Mouse (Mus musculus) MEL (cell line): Measurements from ENCODE around the gene Ppp6r3.

Experiments used
- BHLHE40 ChIP-seq: IDR thresholded peaks from 2 replicates; pipeline ENCODE4 v1.6.1; 2012; ENCODE audit warnings: low read depth, mild to moderate bottlenecking, inconsistent platforms, low read length, improper control_type of control experiment, borderline replicate concordance
- CTCF ChIP-seq, 3 experiments: IDR thresholded peaks in 2 of 3; conservative IDR thresholded peaks in 1 of 3; 2 replicates each; pipeline ENCODE4 v1.5.1; 2011 to 2012; ENCODE audit warnings: low read length in 3 of 3, low read depth in 2 of 3, mild to moderate bottlenecking in 2 of 3, improper control_type of control experiment in 1 of 3, inconsistent platforms in 1 of 3, mixed read lengths in 1 of 3, moderate library complexity in 1 of 3; ENCODE audit not compliant: control insufficient read depth in 1 of 3, insufficient read depth in 1 of 3, poor library complexity in 1 of 3, severe bottlenecking in 1 of 3
- EP300 ChIP-seq, 2 experiments: IDR thresholded peaks; 2 replicates each; pipeline ENCODE4 v1.6.1; 2011; ENCODE audit warnings: improper control_type of control experiment in 2 of 2, low read length in 2 of 2, low read depth in 1 of 2, mild to moderate bottlenecking in 1 of 2
- HCFC1 ChIP-seq: IDR thresholded peaks from 2 replicates; pipeline ENCODE4 v1.6.1; 2012; ENCODE audit warnings: low read depth, mild to moderate bottlenecking, inconsistent platforms, low read length, improper control_type of control experiment, moderate library complexity
- MEF2A ChIP-seq: IDR thresholded peaks from 2 replicates; pipeline ENCODE4 v1.6.1; 2014; ENCODE audit warnings: low read depth, mild to moderate bottlenecking, inconsistent platforms, low read length, improper control_type of control experiment; ENCODE audit not compliant: poor library complexity, insufficient replicate concordance, severe bottlenecking; ENCODE audit errors: extremely low read depth
- MYC ChIP-seq: IDR thresholded peaks from 2 replicates; pipeline ENCODE4 v1.6.1; 2011; ENCODE audit warnings: low read depth, mild to moderate bottlenecking, low read length, improper control_type of control experiment, moderate library complexity
- NRF1 ChIP-seq: IDR thresholded peaks from 2 replicates; pipeline ENCODE4 v1.6.1; 2014; ENCODE audit warnings: low read depth, mild to moderate bottlenecking, inconsistent platforms, low read length, improper control_type of control experiment, moderate library complexity; ENCODE audit not compliant: poor library complexity, insufficient read depth, severe bottlenecking
- POLR2A ChIP-seq, 2 experiments: IDR thresholded peaks; 2 replicates each; pipeline ENCODE4 v1.6.1; 2011 to 2012; ENCODE audit warnings: low read length in 2 of 2, mild to moderate bottlenecking in 2 of 2, control low read depth in 1 of 2, improper control_type of control experiment in 1 of 2, low read depth in 1 of 2, moderate library complexity in 1 of 2; ENCODE audit not compliant: control insufficient read depth in 1 of 2, insufficient read depth in 1 of 2, poor library complexity in 1 of 2
- POLR2AphosphoS5 ChIP-seq: IDR thresholded peaks from 2 replicates; pipeline ENCODE4 v1.6.1; 2012; ENCODE audit warnings: low read depth, borderline replicate concordance, mild to moderate bottlenecking, inconsistent platforms, low read length, moderate library complexity, mixed read lengths
- TAL1 ChIP-seq: IDR thresholded peaks from 2 replicates; pipeline ENCODE4 v1.6.1; 2012; ENCODE audit warnings: mild to moderate bottlenecking, inconsistent platforms, low read length, moderate library complexity, mixed read lengths
- ZC3H11A ChIP-seq: IDR thresholded peaks from 2 replicates; pipeline ENCODE4 v1.6.1; 2012; ENCODE audit warnings: low read depth, mild to moderate bottlenecking, inconsistent platforms, low read length, improper control_type of control experiment

- TF ChIP-seq TAL1 (no peak), MEF2A (no peak), HCFC1 (no peak), POLR2A (IDR thresholded peaks at IDR 0.05; ENCODE audit: control insufficient read depth in 1 of 2, insufficient read depth in 1 of 2, low read depth in 1 of 2, low read length in 2 of 2, poor library complexity in 1 of 2) (no peak), BHLHE40 (no peak), MYC (no peak), EP300 (IDR thresholded peaks at IDR 0.05; ENCODE audit: low read depth in 1 of 2, low read length in 2 of 2) (no peak), CTCF (IDR thresholded peaks at IDR 0.05 in 2 of 3, conservative IDR thresholded peaks at IDR 0.05 in 1 of 3; ENCODE audit: control insufficient read depth in 1 of 3, insufficient read depth in 1 of 3, low read depth in 2 of 3, low read length in 3 of 3, poor library complexity in 1 of 3, severe bottlenecking in 1 of 3) (no peak), NRF1 (no peak), ZC3H11A (no peak), POLR2AphosphoS5 (no peak)
These were observed 140.9 kb downstream of the Ppp6r3 start for GRCm38 (mm10) chr19:3434641-3435040.
